In the genomic region with DNA sequence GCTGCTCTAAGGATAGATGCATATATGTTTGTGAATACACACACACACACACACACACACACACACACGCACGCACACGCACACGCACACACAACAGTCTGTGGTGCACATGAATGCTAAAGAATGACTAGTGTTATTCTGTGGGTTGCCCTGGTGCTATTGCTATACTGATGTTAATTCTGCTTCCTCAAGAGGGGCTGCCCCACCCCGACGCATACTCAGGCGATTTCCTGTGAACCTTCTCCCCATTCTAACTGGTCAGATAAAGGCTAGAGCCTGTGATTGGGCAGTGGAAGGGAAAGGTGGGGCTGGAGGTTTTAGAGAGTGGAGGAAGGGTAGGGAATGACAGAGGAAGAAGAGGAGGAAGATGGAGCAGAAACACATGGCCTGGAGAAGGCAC, we compare ENCODE assay signal across 15 mouse cellular contexts. TPM values are rescaled to one million over a fixed set of nuclear protein-coding genes. Genes with fewer than 3 reads are reported as not detected.
"Had no signal": no experiment of that assay in that cellular context is flagged by ENCODE, and none has a peak within 500 bp of the region (broad histone marks: within the 10 kb centered on the region; RNA-seq: fewer than 3 reads in every experiment).

No protein-coding gene starts in this region.

RNA-seq across cellular contexts. Expression of a gene that starts 57.3 kb away (rescaled TPM):
- polyA plus RNA-seq: gonadal fat pad, adult 2 months; heart, adult 2 months; heart, embryonic 13.5 days; heart, embryonic 15.5 days; heart, postnatal 0 days; hindbrain, embryonic 11.5 days; intestine, embryonic 14.5 days; intestine, embryonic 16.5 days; kidney, adult 2 months; kidney, embryonic 15.5 days; kidney, postnatal 0 days; large intestine, adult 2 months; limb, embryonic 11.5 days; limb, embryonic 15.5 days; liver, adult 2 months had no signal
